In the genomic region with DNA sequence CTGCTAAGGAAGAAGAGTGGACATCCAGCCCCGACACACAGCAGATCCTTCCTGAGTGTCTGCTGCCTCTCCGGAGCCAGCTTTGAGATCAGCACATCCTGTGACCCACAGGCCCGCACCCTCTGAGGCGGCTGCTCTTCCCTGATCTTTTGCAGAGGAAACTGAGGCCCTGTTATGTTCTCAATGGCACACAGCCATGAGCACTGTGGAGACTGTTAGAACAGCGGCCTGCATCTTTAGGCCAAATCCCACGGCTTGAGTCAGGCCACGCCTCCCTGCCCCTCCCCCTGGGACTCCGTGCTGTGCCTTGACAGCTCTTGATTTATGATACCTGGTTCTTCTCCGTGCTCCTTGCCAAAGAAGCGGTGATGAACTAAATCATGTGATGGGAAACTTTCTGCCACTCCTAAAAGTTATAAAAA, we compare ENCODE assay signal across 8 mouse cellular contexts. TPM values are rescaled to one million over a fixed set of nuclear protein-coding genes. Genes with fewer than 3 reads are reported as not detected.
A peak's percentile ranks its signal among the peaks of the same experiment; 100 is the strongest.
DNase-seq lines count a peak whose midpoint lies in the region; ATAC-seq and TF ChIP-seq lines count a peak whose summit lies in the region.

No protein-coding gene starts in this region.

- no peak for TF ChIP-seq POLR2A in brain, embryonic 14.5 days (IDR thresholded peaks at IDR 0.05; ENCODE audit: borderline replicate concordance, extremely low read depth, insufficient read depth, insufficient read length, poor library complexity, severe bottlenecking)

- H3K27ac ChIP-seq in heart, embryonic 12.5 days (ENCODE audit: poor library complexity, severe bottlenecking): peak overlapping the region; percentile 46; the same call in 1 of the 2 replicates
- peak overlapping the region; percentile 34; the same call in 1 of the 2 replicates for H3K27ac ChIP-seq in lung, postnatal 0 days (ENCODE audit: low read length)

- WGBS in heart, embryonic 12.5 days: 24% methylated on average over 10 of the region's 10 CpGs
- WGBS in lung, postnatal 0 days: 17% methylated on average over 9 of the region's 10 CpGs

- no peaks in the 10 kb centered on the region for H3K36me3 ChIP-seq in E14TG2a.4 (ENCODE audit: insufficient read depth, low read length)
- no peaks in the 10 kb centered on the region for H3K36me3 ChIP-seq in heart, embryonic 12.5 days
- no peaks in the 10 kb centered on the region for H3K36me3 ChIP-seq in lung, postnatal 0 days (ENCODE audit: insufficient read depth, low read length)

- no peak overlapping the region for H3K9ac ChIP-seq in heart, embryonic 12.5 days
- H3K9ac ChIP-seq in lung, postnatal 0 days (replicated peaks; ENCODE audit: low read depth): no peak overlapping the region

- TF ChIP-seq EP300 in lung, postnatal 0 days (IDR thresholded peaks at IDR 0.05): peak; percentile 78

- DNase-seq in brain, embryonic 14.5 days (ENCODE audit: low read depth): peak; percentile 11
- peak; percentile 86 for DNase-seq in kidney, adult 9 months
- DNase-seq in lung, postnatal 0 days (ENCODE audit: low spot score): peak; percentile 62
- DNase-seq in testis, postnatal 14 days (ENCODE audit: low spot score): peak; percentile 39
- no peak for DNase-seq in left cerebral cortex, adult 18-20 months (ENCODE audit: low spot score in 2 of 2)
- DNase-seq in cerebellum, adult 18-20 months: no peak

- peaks cover 50% of the 10 kb centered on the region for H3K4me1 ChIP-seq in E14TG2a.4 (replicated peaks; ENCODE audit: low read depth, low read length)
- peaks cover 9% of the 10 kb centered on the region for H3K4me1 ChIP-seq in heart, embryonic 12.5 days (replicated peaks)
- H3K4me1 ChIP-seq in lung, postnatal 0 days (ENCODE audit: insufficient read depth, low read depth, low read length): no peaks in the 10 kb centered on the region

- H3K4me2 ChIP-seq in heart, embryonic 12.5 days: peak overlapping the region; percentile 37
- H3K4me2 ChIP-seq in lung, postnatal 0 days (replicated peaks; ENCODE audit: low read depth, low read length): peak overlapping the region; percentile 33

- H3K27me3 ChIP-seq in E14TG2a.4 (ENCODE audit: insufficient read depth, low read length): peaks cover 8% of the 10 kb centered on the region
- 0 out of 2 replicates have a peak, but pooled peaks cover 4% of the 10 kb centered on the region for H3K27me3 ChIP-seq in heart, embryonic 12.5 days (replicated peaks)
- H3K27me3 ChIP-seq in lung, postnatal 0 days (replicated peaks; ENCODE audit: insufficient read depth, low read length): no peaks in the 10 kb centered on the region

- peaks cover 11% of the 10 kb centered on the region for H3K9me3 ChIP-seq in E14TG2a.4 (ENCODE audit: low read length)
- H3K9me3 ChIP-seq in heart, embryonic 12.5 days (replicated peaks): peaks cover 4% of the 10 kb centered on the region; the same call in 1 of the 2 replicates
- H3K9me3 ChIP-seq in lung, postnatal 0 days (ENCODE audit: low read length): no peaks in the 10 kb centered on the region

- no peak for TF ChIP-seq CTCF in E14TG2a.4 (conservative IDR thresholded peaks at IDR 0.05; ENCODE audit: low read length)
- no peak for TF ChIP-seq CTCF in brain, embryonic 14.5 days (IDR thresholded peaks at IDR 0.05; ENCODE audit: borderline replicate concordance, extremely low read depth, insufficient read depth, insufficient read length)
- TF ChIP-seq CTCF in lung, postnatal 0 days (IDR thresholded peaks at IDR 0.05): no peak

- ATAC-seq in heart, embryonic 12.5 days (ENCODE audit: insufficient number of reproducible peaks, low FRiP score): peak; percentile 55
- ATAC-seq in lung, postnatal 0 days: peak; percentile 86

- peak overlapping the region; percentile 37; the same call in 1 of the 2 replicates for H3K4me3 ChIP-seq in E14TG2a.4 (replicated peaks; ENCODE audit: low read length)
- no peak overlapping the region for H3K4me3 ChIP-seq in heart, embryonic 12.5 days
- H3K4me3 ChIP-seq in lung, postnatal 0 days (ENCODE audit: low read depth, low read length): 0 out of 2 replicates have a peak overlapping the region, but pooled peaks have one; percentile 3

RNA-seq across cellular contexts. Expression of a gene that starts 22.1 kb away (rescaled TPM):
- polyA plus RNA-seq in brain, embryonic 14.5 days (2012; rRNA removed): 8.6 and 12.1 TPM in 2 replicates
- 1.7 and 2.4 TPM in 2 replicates for polyA plus RNA-seq in heart, embryonic 12.5 days (2016; fragmentation: Nextera tagmentation; extraction: Ambion mirVana)
- 9.6 and 22.1 TPM in 2 replicates for polyA plus RNA-seq in lung, postnatal 0 days (2015; fragmentation: Nextera tagmentation; extraction: Ambion mirVana)
- 10 to 100 TPM in 1 of 2 experiments, 1 to 10 TPM in 1; 9.9 to 12.9 TPM for total RNA-seq in left cerebral cortex, adult 18-20 months (2021)

RNA-seq across cellular contexts. Expression of a gene that starts 42.0 kb away (rescaled TPM):
- polyA plus RNA-seq in brain, embryonic 14.5 days (2012; rRNA removed): not detected in 2 replicates
- not detected in 2 replicates for polyA plus RNA-seq in heart, embryonic 12.5 days (2016; fragmentation: Nextera tagmentation; extraction: Ambion mirVana)
- polyA plus RNA-seq in lung, postnatal 0 days (2015; fragmentation: Nextera tagmentation; extraction: Ambion mirVana): 27.6 TPM in 1 of 2 replicates, not detected in the other
- not detected for total RNA-seq in left cerebral cortex, adult 18-20 months (2021)

RNA-seq across cellular contexts. Expression of a gene that starts 54.5 kb away (rescaled TPM):
- polyA plus RNA-seq in brain, embryonic 14.5 days (2012; rRNA removed): 86.0 and 103 TPM in 2 replicates
- 49.9 and 52.5 TPM in 2 replicates for polyA plus RNA-seq in heart, embryonic 12.5 days (2016; fragmentation: Nextera tagmentation; extraction: Ambion mirVana)
- 10.8 and 10.9 TPM in 2 replicates for polyA plus RNA-seq in lung, postnatal 0 days (2015; fragmentation: Nextera tagmentation; extraction: Ambion mirVana)
- total RNA-seq in left cerebral cortex, adult 18-20 months (2021): 10 to 100 TPM; 49.3 to 50.4 TPM

Comparison
In these comparisons a context has a peak if more than half of its experiments do, and no peak if none do; other contexts are left out.
1. DNase-seq: peak in brain, embryonic 14.5 days (single experiment), kidney, adult 9 months (single experiment), lung, postnatal 0 days (single experiment) and testis, postnatal 14 days (single experiment); none in left cerebral cortex, adult 18-20 months (0 of 2) and cerebellum, adult 18-20 months (0 of 2).